Mouse (Mus musculus): ENCODE measurements around the gene Tmem185b. TPM values are rescaled to one million over a fixed set of nuclear protein-coding genes. Genes with fewer than 3 reads are reported as not detected.

Tmem185b gene
- polyA plus RNA-seq, 1 experiment from 2014 or later: 28.9 TPM

GRCm38 (mm10) chr1:119502729-119503128 lies 23.2 kb upstream of the Tmem185b start:
- in situ Hi-C loops (cut with MboI; ENCODE audit: low pct_unique_long_range_greater_than_20kb): no loop called here
- ATAC-seq: no peak
- no peak for TF ChIP-seq CTCF (IDR thresholded peaks at IDR 0.05)
- H3K27me3 ChIP-seq: no peaks in the 10 kb centered on the region
- ChIA-PET CTCF (interaction anchor here (0.7 to 2.1 kb wide), 6 partner anchors 8 to 46 kb away, joined by 3 to 4 read pairs (median 3); no protein-coding TSS in a partner anchor), POLR2A (interaction anchor here (0.7 to 1.6 kb wide), 3 partner anchors 18 to 863 kb away, joined by 3 read pairs; partner anchors contain the start of gene Tmem185b)
- DNase-seq (ENCODE audit: low read depth, low spot score): no peak

DNA sequence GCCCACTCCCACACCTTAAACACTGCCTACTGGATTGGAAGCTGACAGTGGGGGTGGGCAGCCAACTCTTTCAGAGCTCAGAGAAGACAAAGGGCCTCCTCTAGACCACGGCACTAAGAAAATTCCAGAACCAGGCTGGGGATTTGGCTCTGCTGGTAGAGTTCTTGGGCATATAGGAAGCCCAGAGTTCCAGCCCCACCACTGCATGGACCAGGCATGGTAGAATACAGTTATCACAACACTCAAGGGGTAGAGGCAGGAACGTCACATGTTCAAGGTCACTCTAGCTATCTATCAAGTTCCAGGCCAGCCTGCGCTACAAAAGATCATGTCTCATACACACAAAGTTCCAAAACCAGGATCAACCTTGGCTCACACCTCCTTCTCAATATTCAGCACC lies 22.8 kb upstream of the Tmem185b start:
- ATAC-seq: no peak
- CTCF ChIA-PET: interaction anchor here (0.8 to 2.1 kb wide), 3 partner anchors 9 to 19 kb away, joined by 3 to 4 read pairs (median 4); no protein-coding TSS in a partner anchor
- in situ Hi-C loops (cut with MboI; ENCODE audit: low pct_unique_long_range_greater_than_20kb): no loop called here
- no peaks in the 10 kb centered on the region for H3K27me3 ChIP-seq
- DNase-seq (ENCODE audit: low read depth, low spot score): no peak
- POLR2A ChIA-PET: interaction anchor here (1.2 to 1.6 kb wide), 2 partner anchors 18 to 23 kb away, joined by 3 read pairs; partner anchors contain the start of gene Tmem185b
- TF ChIP-seq CTCF (IDR thresholded peaks at IDR 0.05): no peak

DNA sequence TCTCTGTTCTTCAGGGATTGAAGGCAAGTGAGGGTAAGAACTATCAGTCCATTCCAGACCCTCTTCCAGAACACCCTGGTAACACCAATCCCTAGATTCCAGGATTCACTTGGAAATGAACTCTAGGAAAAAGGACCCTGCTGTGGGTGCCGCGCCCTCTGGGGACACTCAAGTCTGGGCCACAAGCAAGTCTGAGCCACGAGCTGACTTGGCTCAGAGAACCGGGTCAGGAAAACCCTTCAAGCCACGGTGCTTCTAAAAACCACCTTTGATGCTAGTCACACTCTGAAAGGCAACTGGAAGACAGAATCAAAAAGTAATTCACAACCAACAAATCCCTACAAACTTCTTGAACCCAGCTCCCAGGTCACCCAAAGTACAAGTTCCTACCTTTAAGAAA lies 22.2 kb upstream of the Tmem185b start:
- in situ Hi-C loops (cut with MboI; ENCODE audit: low pct_unique_long_range_greater_than_20kb): no loop called here
- TF ChIP-seq CTCF (IDR thresholded peaks at IDR 0.05): no peak
- POLR2A ChIA-PET: interaction anchor here (1.2 to 1.6 kb wide), 2 partner anchors 17 to 22 kb away, joined by 3 read pairs; partner anchors contain the start of gene Tmem185b
- no peaks in the 10 kb centered on the region for H3K27me3 ChIP-seq
- CTCF ChIA-PET: no interaction called here
- ATAC-seq (no peak), DNase-seq (ENCODE audit: low read depth, low spot score) (no peak)

DNA sequence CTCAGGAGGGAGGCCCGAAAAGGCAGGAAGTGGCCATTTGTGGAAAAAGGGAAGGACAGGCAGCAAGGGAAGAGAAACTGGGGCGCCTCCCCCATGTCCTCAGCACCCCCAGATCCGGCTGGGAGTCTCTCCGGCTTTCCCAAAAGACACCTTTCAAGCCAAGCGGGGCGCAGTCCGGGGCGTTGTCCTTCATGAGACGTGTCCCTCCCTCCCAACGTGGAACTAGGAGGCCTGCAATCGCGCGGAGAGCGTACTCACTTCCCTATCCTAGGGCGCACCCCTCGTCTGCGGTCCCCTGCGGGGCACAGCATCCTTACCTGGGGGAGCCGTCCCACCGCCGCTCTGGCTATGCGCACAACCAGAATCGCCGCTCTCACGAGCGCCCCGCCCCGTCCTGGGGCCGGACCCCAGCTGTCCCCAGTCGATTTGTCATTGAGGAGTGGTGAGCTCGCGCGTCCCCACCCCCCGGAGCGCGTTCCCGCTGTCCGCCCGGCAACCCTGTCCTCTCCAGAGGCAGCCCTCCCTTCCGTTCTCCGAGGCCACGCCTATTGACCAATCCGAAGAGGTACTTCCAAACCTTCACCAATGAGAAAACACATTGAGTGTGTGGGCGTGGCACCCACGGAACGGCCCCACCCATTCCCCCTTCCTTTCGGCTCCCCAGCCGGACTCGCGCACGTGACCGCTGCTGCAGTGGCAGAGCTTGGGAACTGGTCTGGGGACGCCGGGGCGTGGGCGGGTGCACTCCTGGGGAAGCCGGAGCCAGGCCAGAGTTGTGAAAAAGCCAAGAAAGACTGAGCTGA lies 21.5 kb upstream of the Tmem185b start, which contains the start of gene Ralb:
TSS of gene Ralb (minus strand) at position 535 of the 803 bp plus-strand sequence.
- POLR2A ChIA-PET: interaction anchor here (1.2 to 1.6 kb wide), 2 partner anchors 16 to 22 kb away, joined by 3 read pairs; partner anchors contain the start of gene Tmem185b
- TF ChIP-seq CTCF (IDR thresholded peaks at IDR 0.05): no peak
- in situ Hi-C loops (cut with MboI; ENCODE audit: low pct_unique_long_range_greater_than_20kb): no loop called here
- CTCF ChIA-PET: interaction anchor here (0.9 to 1.4 kb wide), 2 partner anchors 16 to 46 kb away, joined by 3 to 4 read pairs; no protein-coding TSS in a partner anchor
- ATAC-seq: peak; percentile 94
- DNase-seq (ENCODE audit: low read depth, low spot score): peak; percentile 90
- H3K27me3 ChIP-seq: no peaks in the 10 kb centered on the region

GRCm38 (mm10) chr1:119505951-119506350 lies 20.0 kb upstream of the Tmem185b start:
- ChIA-PET CTCF (no interaction called here), POLR2A (no interaction called here)
- in situ Hi-C loops (cut with MboI; ENCODE audit: low pct_unique_long_range_greater_than_20kb): no loop called here
- no peaks in the 10 kb centered on the region for H3K27me3 ChIP-seq
- no peak for TF ChIP-seq CTCF (IDR thresholded peaks at IDR 0.05)
- DNase-seq (ENCODE audit: low read depth, low spot score): no peak
- no peak for ATAC-seq

DNA sequence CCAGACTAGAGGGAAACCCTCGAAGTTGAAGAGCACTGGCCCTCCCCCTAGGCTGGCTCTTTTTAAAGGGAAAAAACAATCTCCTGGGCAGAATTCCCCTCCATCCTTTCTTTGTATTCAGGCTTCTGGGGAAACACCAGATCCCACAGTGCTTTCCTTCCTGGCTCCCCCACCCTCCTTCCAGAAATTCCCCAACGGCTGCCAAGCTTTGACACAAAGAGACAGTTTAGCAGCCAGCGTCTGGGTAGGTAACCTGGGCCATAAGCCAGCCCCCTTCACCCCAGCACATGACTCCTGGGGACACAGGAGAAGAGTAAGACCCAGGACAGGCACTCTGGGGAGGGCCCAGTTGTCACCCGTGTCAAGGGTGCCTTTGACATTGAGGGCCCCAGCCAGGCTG lies 17.4 kb upstream of the Tmem185b start:
- ChIA-PET POLR2A (no interaction called here), CTCF (no interaction called here)
- in situ Hi-C loops (cut with MboI; ENCODE audit: low pct_unique_long_range_greater_than_20kb): no loop called here
- DNase-seq (ENCODE audit: low read depth, low spot score) (no peak), ATAC-seq (no peak)
- no peaks in the 10 kb centered on the region for H3K27me3 ChIP-seq
- no peak for TF ChIP-seq CTCF (IDR thresholded peaks at IDR 0.05)

GRCm38 (mm10) chr1:119509474-119509873 lies 16.5 kb upstream of the Tmem185b start:
- CTCF ChIA-PET: no interaction called here
- no peaks in the 10 kb centered on the region for H3K27me3 ChIP-seq
- no peak for TF ChIP-seq CTCF (IDR thresholded peaks at IDR 0.05)
- DNase-seq (ENCODE audit: low read depth, low spot score) (no peak), ATAC-seq (peak; percentile 55)
- in situ Hi-C loops (cut with MboI; ENCODE audit: low pct_unique_long_range_greater_than_20kb): no loop called here
- POLR2A ChIA-PET: no interaction called here

- TF ChIP-seq CTCF (IDR thresholded peaks at IDR 0.05): no peak
- CTCF ChIA-PET: no interaction called here
- POLR2A ChIA-PET: no interaction called here
- no peak for ATAC-seq
- DNase-seq (ENCODE audit: low read depth, low spot score): no peak
- in situ Hi-C loops (cut with MboI; ENCODE audit: low pct_unique_long_range_greater_than_20kb): no loop called here
- H3K27me3 ChIP-seq: no peaks in the 10 kb centered on the region
Measured at GRCm38 (mm10) chr1:119510409-119510808, 15.6 kb upstream of the Tmem185b start.

GRCm38 (mm10) chr1:119510857-119511256 lies 15.1 kb upstream of the Tmem185b start:
- TF ChIP-seq CTCF (IDR thresholded peaks at IDR 0.05): no peak
- in situ Hi-C loops (cut with MboI; ENCODE audit: low pct_unique_long_range_greater_than_20kb): no loop called here
- CTCF ChIA-PET: no interaction called here
- POLR2A ChIA-PET: no interaction called here
- ATAC-seq (no peak), DNase-seq (ENCODE audit: low read depth, low spot score) (no peak)
- no peaks in the 10 kb centered on the region for H3K27me3 ChIP-seq

DNA sequence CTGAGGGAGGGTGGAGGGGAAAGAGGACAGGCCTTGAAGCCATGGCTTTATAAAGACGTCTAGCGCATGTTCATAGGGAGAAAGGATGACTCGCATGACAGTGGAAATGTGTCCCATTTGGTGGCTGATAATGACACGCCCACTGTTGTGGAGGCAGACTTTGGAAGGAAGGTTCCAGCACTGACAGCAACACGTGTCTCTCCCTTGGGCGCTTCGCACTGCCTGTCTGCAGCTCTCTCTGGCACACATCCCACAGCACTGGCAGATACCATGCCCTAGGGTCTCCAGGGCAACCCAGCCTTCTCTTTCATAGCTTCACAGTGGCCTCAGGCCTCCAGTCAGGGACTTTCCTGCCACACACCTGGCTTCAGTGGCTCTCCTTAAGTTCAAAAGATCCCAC lies 7.9 kb upstream of the Tmem185b start:
- CTCF ChIA-PET: interaction anchor here (1.6 kb wide), 1 partner anchor 31 kb away, joined by 3 read pairs; no protein-coding TSS in a partner anchor
- no peak for DNase-seq (ENCODE audit: low read depth, low spot score)
- no peaks in the 10 kb centered on the region for H3K27me3 ChIP-seq
- POLR2A ChIA-PET: no interaction called here
- in situ Hi-C loops (cut with MboI; ENCODE audit: low pct_unique_long_range_greater_than_20kb): no loop called here
- no peak for TF ChIP-seq CTCF (IDR thresholded peaks at IDR 0.05)
- ATAC-seq: no peak

- ATAC-seq (no peak), DNase-seq (ENCODE audit: low read depth, low spot score) (no peak)
- TF ChIP-seq CTCF (IDR thresholded peaks at IDR 0.05): no peak
- in situ Hi-C loops (cut with MboI; ENCODE audit: low pct_unique_long_range_greater_than_20kb): no loop called here
- CTCF ChIA-PET: interaction anchor here (1.6 kb wide), 1 partner anchor 32 kb away, joined by 3 read pairs; no protein-coding TSS in a partner anchor
- H3K27me3 ChIP-seq: no peaks in the 10 kb centered on the region
- POLR2A ChIA-PET: no interaction called here
Measured at GRCm38 (mm10) chr1:119518786-119519185, 7.2 kb upstream of the Tmem185b start.
